Mouse (Mus musculus): Measurements from ENCODE around the gene Pdc. TPM values are rescaled to one million over a fixed set of nuclear protein-coding genes. Genes with fewer than 3 reads are reported as not detected.
"Not testable (repeated sequence)": the region's sequence is repeated elsewhere in the genome, so short reads cannot be mapped to it uniquely, and the experiment has no call there.

Pdc gene
- not detected in 2 replicates for polyA plus RNA-seq (2015; fragmentation: Nextera tagmentation; extraction: Ambion mirVana)

DNA sequence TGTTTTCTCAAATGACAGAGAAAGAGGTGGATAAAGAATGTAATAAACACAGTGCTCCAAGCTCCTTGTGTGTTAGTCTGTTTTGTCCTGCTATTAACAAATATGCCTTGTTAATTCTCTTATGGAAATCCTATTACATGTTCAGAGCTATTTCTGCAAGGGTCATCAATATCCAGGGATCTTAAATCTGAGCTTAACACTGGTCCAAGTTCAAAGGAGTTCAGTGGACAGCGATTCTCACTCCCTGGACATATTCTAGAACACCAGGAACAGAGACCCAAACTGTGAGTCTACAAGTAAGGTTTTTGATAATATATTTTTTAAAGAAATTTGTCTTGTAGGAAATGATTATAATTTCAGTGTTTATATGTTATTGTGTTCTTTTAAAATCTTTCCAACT, at the start of gene Pdc:
Pdc (plus strand) TSS at position 213 of the 400 bp plus-strand sequence.
- no peak for ATAC-seq (replicated peaks)
- Histone ChIP-seq H3K27me3 (no peaks in the 10 kb centered on the region), H3K9ac (replicated peaks) (no peak within 1 kb of the TSS), H3K4me3 (no peak within 1 kb of the TSS), H3K4me1 (no peaks in the 10 kb centered on the region), H3K36me3 (no peaks in the 10 kb centered on the region), H3K4me2 (replicated peaks) (no peak within 1 kb of the TSS), H3K27ac (replicated peaks) (no peak within 1 kb of the TSS), H3K9me3 (no peaks in the 10 kb centered on the region)
- WGBS = 81% methylated on average over 1 of the region's 1 CpGs

- H3K4me3 ChIP-seq; H3K4me1 ChIP-seq; H3K27ac ChIP-seq (replicated peaks); H3K36me3 ChIP-seq; ATAC-seq (replicated peaks); H3K9me3 ChIP-seq; H3K4me2 ChIP-seq (replicated peaks); H3K27me3 ChIP-seq; H3K9ac ChIP-seq (replicated peaks): not testable (repeated sequence)
- 80% methylated on average over 3 of the region's 3 CpGs for WGBS
Measured at GRCm38 (mm10) chr1:150294051-150294450, 25.2 kb upstream of the Pdc start.

DNA sequence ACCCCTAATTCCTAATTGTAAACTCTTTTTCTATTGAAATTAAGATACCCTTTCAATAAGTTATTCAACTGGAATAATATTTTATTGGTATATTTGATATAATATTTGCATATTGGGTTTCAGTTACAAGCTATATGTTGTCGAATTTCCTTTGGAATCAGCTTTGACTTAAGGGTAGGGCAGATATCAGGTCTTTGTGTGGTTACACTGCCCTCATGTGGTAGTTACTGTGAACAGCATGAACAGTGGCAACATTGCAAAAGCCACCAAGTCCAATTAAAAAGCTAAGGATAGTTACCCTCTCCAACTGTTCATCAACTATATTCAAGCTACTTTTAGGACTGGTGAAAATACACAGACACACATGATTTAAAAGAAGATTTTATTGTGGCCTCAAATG, 11.6 kb upstream of the Pdc start:
- Histone ChIP-seq H3K4me1 (no peaks in the 10 kb centered on the region), H3K9ac (replicated peaks) (no peak overlapping the region)
- ATAC-seq (replicated peaks) = no peak

GRCm38 (mm10) chr1:150335111-150335510, 15.9 kb downstream of the Pdc start:
- Histone ChIP-seq H3K9me3 (no peaks in the 10 kb centered on the region), H3K36me3 (no peaks in the 10 kb centered on the region), H3K4me3 (no peak overlapping the region), H3K27me3 (no peaks in the 10 kb centered on the region), H3K27ac (replicated peaks) (no peak overlapping the region), H3K9ac (replicated peaks) (no peak overlapping the region), H3K4me1 (no peaks in the 10 kb centered on the region), H3K4me2 (replicated peaks) (no peak overlapping the region)
- 77% methylated on average over 2 of the region's 2 CpGs for WGBS
- no peak for ATAC-seq (replicated peaks)

More for the DNA sequence above, 11.6 kb upstream of the Pdc start:
- Histone ChIP-seq H3K27me3 (no peaks in the 10 kb centered on the region), H3K4me3 (no peak overlapping the region), H3K27ac (replicated peaks) (no peak overlapping the region), H3K4me2 (replicated peaks) (no peak overlapping the region), H3K36me3 (no peaks in the 10 kb centered on the region), H3K9me3 (no peaks in the 10 kb centered on the region)
- 55% methylated on average over 1 of the region's 1 CpGs for WGBS

DNA sequence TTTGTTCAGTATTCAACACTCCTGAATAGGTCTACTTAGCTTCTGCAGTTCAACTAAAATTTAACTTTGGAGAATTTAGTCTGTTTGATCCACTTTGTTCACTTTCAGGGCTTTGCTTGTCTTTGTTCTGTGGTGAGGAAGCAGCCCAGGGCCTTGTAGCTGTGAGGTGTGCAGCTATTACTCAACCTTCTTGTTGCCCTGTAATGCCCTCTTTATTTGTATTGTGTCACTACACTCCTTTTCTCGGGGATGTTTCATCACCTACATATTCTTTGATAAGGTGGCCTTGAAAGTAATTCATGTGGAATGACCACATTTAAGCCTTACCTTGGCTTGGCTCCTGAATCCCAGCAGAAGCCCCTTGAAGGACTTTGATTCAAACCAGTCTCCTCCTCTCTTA, 41.6 kb downstream of the Pdc start:
- Histone ChIP-seq H3K27me3 (no peaks in the 10 kb centered on the region), H3K4me1 (no peaks in the 10 kb centered on the region), H3K9me3 (no peaks in the 10 kb centered on the region), H3K4me2 (replicated peaks) (no peak overlapping the region), H3K4me3 (no peak overlapping the region), H3K9ac (replicated peaks) (no peak overlapping the region), H3K27ac (replicated peaks) (no peak overlapping the region), H3K36me3 (peaks cover 19% of the 10 kb centered on the region)
- 95% methylated on average over 1 of the region's 1 CpGs for WGBS
- no peak for ATAC-seq (replicated peaks)

DNA sequence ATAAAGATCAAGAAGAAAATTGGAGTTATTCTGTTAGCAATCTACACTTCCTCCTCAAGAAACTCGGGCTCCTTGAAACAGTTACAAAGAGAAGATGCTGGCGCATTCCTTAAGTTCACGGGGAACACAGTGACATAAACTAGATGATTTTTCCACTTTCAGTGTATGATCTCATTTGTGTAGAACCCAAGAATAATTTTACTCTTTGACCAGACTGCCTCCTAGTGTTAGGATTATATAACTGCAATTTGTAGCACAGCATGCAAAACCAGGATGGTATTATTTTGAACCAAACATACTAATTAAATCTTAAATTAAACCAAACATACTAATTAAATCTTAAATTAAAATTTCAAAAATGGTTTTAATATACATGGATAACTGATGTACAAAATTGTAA, 53.7 kb downstream of the Pdc start:
- H3K9me3 ChIP-seq = no peaks in the 10 kb centered on the region
- no peaks in the 10 kb centered on the region for H3K4me1 ChIP-seq
- no peak overlapping the region for H3K9ac ChIP-seq (replicated peaks)
- no peak for ATAC-seq (replicated peaks)
- H3K27me3 ChIP-seq = no peaks in the 10 kb centered on the region
- no peak overlapping the region for H3K27ac ChIP-seq (replicated peaks)
- H3K36me3 ChIP-seq = peaks cover 4% of the 10 kb centered on the region
- 88% methylated on average over 3 of the region's 3 CpGs for WGBS
- H3K4me2 ChIP-seq (replicated peaks) = no peak overlapping the region
- H3K4me3 ChIP-seq = no peak overlapping the region

- ATAC-seq (replicated peaks) = no peak
- H3K27me3 ChIP-seq = no peaks in the 10 kb centered on the region
- no peak overlapping the region for H3K9ac ChIP-seq (replicated peaks)
- H3K4me1 ChIP-seq = no peaks in the 10 kb centered on the region
- H3K36me3 ChIP-seq = peaks cover 8% of the 10 kb centered on the region; the same call in 1 of the 2 replicates
- H3K4me2 ChIP-seq (replicated peaks) = no peak overlapping the region
- H3K9me3 ChIP-seq = no peaks in the 10 kb centered on the region
- H3K4me3 ChIP-seq = no peak overlapping the region
- WGBS = 94% methylated on average over 2 of the region's 2 CpGs
- H3K27ac ChIP-seq (replicated peaks) = no peak overlapping the region
Measured at GRCm38 (mm10) chr1:150374247-150374646, 55.0 kb downstream of the Pdc start.

Other genes with a start within 250 kb of the Pdc start
- gene Ptgs2, start 219.4 kb upstream of the Pdc start, polyA plus RNA-seq (2015; fragmentation: Nextera tagmentation; extraction: Ambion mirVana) = 0.04 TPM in 1 of 2 replicates, not detected in the other
- 158 and 161 TPM in 2 replicates for gene Tpr, start 73.4 kb downstream of the Pdc start, polyA plus RNA-seq (2015; fragmentation: Nextera tagmentation; extraction: Ambion mirVana)
- 42.9 and 43.3 TPM in 2 replicates for gene Odr4, start 73.7 kb downstream of the Pdc start, polyA plus RNA-seq (2015; fragmentation: Nextera tagmentation; extraction: Ambion mirVana)
- gene Prg4, start 146.7 kb downstream of the Pdc start, polyA plus RNA-seq (2015; fragmentation: Nextera tagmentation; extraction: Ambion mirVana) = 0.45 and 0.62 TPM in 2 replicates